In the genomic region with DNA sequence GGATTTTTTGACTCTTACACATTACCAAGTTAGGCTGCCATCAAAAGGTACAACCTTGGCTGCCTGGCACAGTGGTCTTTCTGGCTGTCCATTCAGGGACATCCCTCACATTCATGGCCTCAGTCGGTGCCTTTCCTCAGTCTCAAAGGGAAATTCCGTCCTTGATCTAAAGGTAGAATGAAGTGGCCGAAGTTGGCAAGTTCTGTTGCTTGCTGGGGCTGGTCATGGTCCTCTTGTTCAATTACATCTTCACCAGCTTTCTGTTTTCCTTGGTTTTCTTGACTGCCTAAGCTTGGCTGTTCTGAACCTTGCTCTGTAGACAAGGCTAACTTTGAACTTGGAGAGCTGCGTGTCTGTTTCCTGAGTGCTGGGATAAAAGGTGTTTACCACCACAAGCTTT, we compare ENCODE assay signal across 26 mouse cellular contexts.
"Had no signal": no experiment of that assay in that cellular context is flagged by ENCODE, and none has a peak within 500 bp of the region (broad histone marks: within the 10 kb centered on the region; RNA-seq: fewer than 3 reads in every experiment).

No protein-coding gene starts in this region.

- H3K27ac ChIP-seq: embryonic facial prominence, embryonic 10.5 days; embryonic facial prominence, embryonic 12.5 days; embryonic facial prominence, embryonic 13.5 days; embryonic facial prominence, embryonic 15.5 days; forebrain, embryonic 10.5 days; forebrain, embryonic 12.5 days; forebrain, embryonic 13.5 days; forebrain, embryonic 15.5 days; gastrocnemius, adult 2 months; heart, adult 2 months had no signal

- H3K4me1 ChIP-seq: embryonic facial prominence, embryonic 10.5 days; embryonic facial prominence, embryonic 12.5 days; embryonic facial prominence, embryonic 13.5 days; embryonic facial prominence, embryonic 15.5 days; forebrain, embryonic 10.5 days; forebrain, embryonic 12.5 days; forebrain, embryonic 13.5 days; forebrain, embryonic 15.5 days had no signal

- H3K27me3 ChIP-seq: embryonic facial prominence, embryonic 12.5 days; embryonic facial prominence, embryonic 13.5 days; embryonic facial prominence, embryonic 15.5 days; forebrain, embryonic 12.5 days; forebrain, embryonic 13.5 days; forebrain, embryonic 15.5 days had no signal

- H3K4me3 ChIP-seq: embryonic facial prominence, embryonic 10.5 days; embryonic facial prominence, embryonic 12.5 days; embryonic facial prominence, embryonic 13.5 days; embryonic facial prominence, embryonic 15.5 days; erythroblast, embryonic 14.5 days; forebrain, embryonic 10.5 days; forebrain, embryonic 12.5 days; forebrain, embryonic 13.5 days; forebrain, embryonic 15.5 days; gastrocnemius, adult 2 months; heart, adult 2 months had no signal

- DNase-seq: cerebellum, adult 2 months; cerebellum, adult 8-10 months; cerebellum, adult 9-10 months; cerebellum, adult 9-11 months; cerebellum, postnatal 10 days; cerebellum, postnatal 14 days; cerebellum, postnatal 25 days; cerebellum, postnatal 36 days; embryo, embryonic 11 days; forebrain, postnatal 0 days; gastrocnemius, adult 2 months; gastrocnemius, postnatal 10 days; gastrocnemius, postnatal 14 days; gastrocnemius, postnatal 25 days; gastrocnemius, postnatal 36 days; heart, adult 18-20 months; heart, adult 2 months had no signal

- H3K9me3 ChIP-seq: embryonic facial prominence, embryonic 10.5 days; embryonic facial prominence, embryonic 12.5 days; embryonic facial prominence, embryonic 13.5 days; embryonic facial prominence, embryonic 15.5 days; forebrain, embryonic 10.5 days; forebrain, embryonic 12.5 days; forebrain, embryonic 13.5 days; forebrain, embryonic 15.5 days had no signal
